Mouse (Mus musculus) layer of hippocampus, postnatal 14 days (tissue): ENCODE measurements around the gene Atg13. TPM values are rescaled to one million over a fixed set of nuclear protein-coding genes. Genes with fewer than 3 reads are reported as not detected.

Experiments used
- DNase-seq, 2 experiments: peaks; one replicate each; pipeline ENCODE4 v3.0.0; 2021 to 2022; ENCODE audit warnings: low spot score in 2 of 2, mixed read lengths in 1 of 2
- total RNA-seq, 2 experiments: library from RNA; stranded (reverse); gene quantifications; 2 replicates each; pipeline ENCODE4 v1.2.3; 2021

Gene Atg13
- total RNA-seq, 2 experiments from 2014 or later = 57.2 to 59.5 TPM

DNA sequence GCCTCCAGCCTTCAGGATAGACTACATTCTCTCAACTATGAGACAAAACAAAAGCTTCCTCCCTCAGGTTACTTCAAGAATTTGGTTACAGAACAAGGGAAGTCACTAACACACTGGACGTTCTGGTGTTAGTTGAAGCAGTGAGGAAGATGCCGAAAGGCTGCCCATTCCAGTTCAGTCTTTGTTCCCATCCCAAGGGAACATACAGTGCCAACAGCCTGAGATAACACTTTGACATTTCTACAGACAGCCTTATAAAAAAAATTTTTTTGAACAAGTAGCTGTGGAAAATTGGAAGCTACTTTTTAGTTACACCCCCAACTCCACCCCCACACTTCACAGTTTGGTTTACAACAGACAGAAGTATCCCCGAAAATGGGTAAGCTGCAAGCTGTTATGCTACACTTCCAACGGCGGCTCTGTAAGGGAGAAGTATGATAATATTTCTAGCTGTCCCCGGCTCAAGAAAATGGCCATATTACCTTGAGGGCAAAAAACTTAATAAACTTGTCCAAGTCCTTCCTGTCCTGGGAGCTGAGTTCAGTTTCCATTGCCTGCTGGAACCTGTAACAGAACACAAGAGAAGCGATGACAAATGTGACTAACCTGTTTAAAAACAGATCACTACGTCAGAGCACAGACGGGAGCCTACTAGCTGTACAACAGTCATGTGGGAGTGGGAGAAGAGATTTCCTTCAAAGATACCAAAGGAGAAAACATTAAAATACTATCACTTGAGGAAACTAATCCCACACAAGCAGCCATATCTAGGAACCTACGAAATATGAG, 14.7 kb downstream of the Atg13 start:
- DNase-seq = peak; percentile 40 to 57

- peak in 1 of 2 experiments; percentile 68 for DNase-seq
Measured at GRCm38 (mm10) chr2:91689452-91689851, 20.9 kb downstream of the Atg13 start.

DNA sequence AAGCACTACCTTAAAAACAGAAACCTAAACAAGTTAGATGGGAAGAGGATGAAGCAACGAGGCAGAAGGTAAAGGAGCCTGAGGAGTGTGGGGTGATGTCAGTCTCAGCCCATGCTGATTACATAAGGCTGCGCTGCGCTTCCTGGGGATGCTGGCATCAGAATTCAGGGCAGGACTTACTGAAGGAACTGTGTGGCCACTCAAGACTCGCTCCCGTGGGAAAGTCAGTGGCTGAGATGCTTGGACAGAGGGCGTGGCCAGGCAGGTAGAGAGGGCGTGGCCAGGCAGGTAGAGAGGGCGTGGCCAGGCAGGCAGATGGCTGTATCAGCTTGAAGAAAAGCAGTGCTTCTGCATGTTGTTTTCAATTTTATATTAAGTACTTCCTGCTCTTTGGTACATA, 26.5 kb downstream of the Atg13 start:
- no peak for DNase-seq

DNA sequence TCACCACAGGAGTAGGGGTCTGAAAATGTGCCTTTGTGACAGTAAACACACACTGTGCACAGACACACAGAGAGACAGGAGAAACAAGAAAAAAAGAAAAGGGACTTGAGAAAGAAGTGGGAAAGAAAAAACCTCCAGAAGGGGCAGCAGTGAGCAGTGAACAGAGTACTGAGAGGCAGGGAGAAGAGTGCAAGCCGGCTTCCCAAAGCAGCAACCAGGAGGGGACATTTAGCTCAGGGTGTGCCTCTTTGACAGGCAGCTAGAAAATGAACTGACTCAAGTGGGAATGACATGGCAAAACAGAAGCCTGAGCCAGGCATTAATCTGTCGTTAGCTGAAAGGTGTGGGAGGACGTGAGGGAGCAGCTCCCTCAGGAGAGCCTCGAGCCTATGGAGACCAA, 27.5 kb downstream of the Atg13 start:
- DNase-seq = peak; percentile 46 to 58

GRCm38 (mm10) chr2:91676961-91677360, 33.4 kb downstream of the Atg13 start:
- DNase-seq = no peak

DNA sequence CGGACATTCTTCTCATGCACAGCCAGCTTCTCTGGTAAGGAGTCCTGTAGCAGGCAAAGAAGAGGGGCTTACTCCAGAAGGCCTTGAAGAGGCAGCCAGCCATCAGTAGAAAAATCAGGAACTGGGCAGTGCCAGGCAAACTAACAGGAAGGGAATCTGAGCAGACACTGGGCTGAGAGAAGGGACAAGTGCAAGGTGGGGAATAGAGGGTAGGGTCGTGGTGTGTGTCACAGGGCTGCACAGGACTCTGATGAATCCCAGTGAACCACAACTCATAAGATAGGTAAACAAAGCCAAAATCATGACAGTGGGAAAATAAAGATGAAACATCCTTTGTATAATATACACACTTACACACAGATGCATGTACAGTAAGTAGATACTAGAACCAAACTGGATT, 34.0 kb downstream of the Atg13 start:
- no peak for DNase-seq

- DNase-seq = peak; percentile 43 to 50
Measured at GRCm38 (mm10) chr2:91674895-91675294, 35.5 kb downstream of the Atg13 start.

- no peak for DNase-seq
Measured at GRCm38 (mm10) chr2:91673587-91673986, 36.8 kb downstream of the Atg13 start.

GRCm38 (mm10) chr2:91670038-91670437, 40.3 kb downstream of the Atg13 start:
- no peak for DNase-seq

- DNase-seq = no peak
Measured at GRCm38 (mm10) chr2:91669326-91669725, 41.0 kb downstream of the Atg13 start.

DNA sequence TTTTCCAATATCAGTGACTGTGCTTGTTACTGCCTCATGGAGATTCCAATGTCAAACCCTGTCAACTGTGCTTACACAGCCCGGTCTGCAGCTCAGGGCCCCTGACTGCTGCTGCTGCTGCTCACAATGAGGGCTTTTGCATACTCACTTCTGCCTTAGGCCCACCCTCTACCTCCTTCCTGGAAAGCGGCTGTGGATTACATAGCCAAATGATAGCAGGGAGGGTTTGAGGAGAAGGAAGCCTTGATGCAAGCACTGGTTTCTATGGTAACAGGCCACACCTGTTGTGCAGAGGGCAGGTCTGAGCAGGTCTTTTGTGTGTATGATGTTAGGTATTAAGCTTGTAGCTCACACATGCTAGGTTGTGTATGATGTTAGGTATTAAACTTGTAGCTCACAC, 42.6 kb downstream of the Atg13 start:
- DNase-seq = no peak

GRCm38 (mm10) chr2:91666386-91666910, 43.9 kb downstream of the Atg13 start:
- no peak for DNase-seq

DNA sequence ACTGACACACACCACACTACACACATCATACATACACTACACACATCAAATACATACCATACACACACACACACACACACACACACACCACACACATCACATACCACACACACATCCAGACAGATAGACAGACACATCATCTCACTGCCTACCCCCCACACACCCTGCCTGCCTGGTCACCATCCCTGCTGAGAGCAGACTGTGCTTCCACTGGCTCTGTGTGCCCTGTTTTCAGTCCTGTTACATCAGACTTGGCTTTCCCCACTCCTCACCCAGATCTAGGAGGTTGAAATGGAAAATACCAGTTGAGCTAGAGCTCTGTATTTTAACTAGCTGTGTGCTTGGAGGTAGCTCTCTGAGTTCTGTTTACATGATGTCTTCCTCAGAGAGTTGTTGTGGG, 45.6 kb downstream of the Atg13 start:
- no peak for DNase-seq

GRCm38 (mm10) chr2:91660981-91661380, 49.4 kb downstream of the Atg13 start:
- no peak for DNase-seq

GRCm38 (mm10) chr2:91659657-91660056, 50.7 kb downstream of the Atg13 start:
- no peak for DNase-seq

- no peak for DNase-seq
Measured at GRCm38 (mm10) chr2:91656774-91657173, 53.6 kb downstream of the Atg13 start.

- DNase-seq = no peak
Measured at GRCm38 (mm10) chr2:91655827-91656226, 54.5 kb downstream of the Atg13 start.

DNA sequence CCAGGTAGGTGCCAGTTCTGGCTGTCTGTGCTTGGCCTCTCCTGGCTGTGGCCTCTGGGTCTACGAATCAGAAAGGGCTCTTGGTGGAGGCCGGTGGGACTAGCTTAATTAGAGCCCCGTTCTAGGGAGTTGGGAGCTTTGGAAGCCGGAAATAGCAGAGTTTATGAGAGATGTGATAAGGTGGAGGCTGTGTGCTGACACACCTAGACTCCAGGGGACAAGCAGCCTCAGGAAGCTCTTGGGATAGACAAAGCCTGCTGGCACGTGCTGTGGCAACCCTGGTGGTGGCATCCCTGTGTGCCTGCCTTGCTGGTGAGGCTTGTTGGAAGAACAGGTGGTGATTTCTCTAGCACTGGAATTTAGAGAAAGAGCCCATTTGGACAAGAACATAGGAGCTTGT, 55.0 kb downstream of the Atg13 start:
- DNase-seq = no peak

GRCm38 (mm10) chr2:91652863-91653262, 57.5 kb downstream of the Atg13 start:
- no peak for DNase-seq

- no peak for DNase-seq
Measured at GRCm38 (mm10) chr2:91651458-91652258, 58.7 kb downstream of the Atg13 start.

DNA sequence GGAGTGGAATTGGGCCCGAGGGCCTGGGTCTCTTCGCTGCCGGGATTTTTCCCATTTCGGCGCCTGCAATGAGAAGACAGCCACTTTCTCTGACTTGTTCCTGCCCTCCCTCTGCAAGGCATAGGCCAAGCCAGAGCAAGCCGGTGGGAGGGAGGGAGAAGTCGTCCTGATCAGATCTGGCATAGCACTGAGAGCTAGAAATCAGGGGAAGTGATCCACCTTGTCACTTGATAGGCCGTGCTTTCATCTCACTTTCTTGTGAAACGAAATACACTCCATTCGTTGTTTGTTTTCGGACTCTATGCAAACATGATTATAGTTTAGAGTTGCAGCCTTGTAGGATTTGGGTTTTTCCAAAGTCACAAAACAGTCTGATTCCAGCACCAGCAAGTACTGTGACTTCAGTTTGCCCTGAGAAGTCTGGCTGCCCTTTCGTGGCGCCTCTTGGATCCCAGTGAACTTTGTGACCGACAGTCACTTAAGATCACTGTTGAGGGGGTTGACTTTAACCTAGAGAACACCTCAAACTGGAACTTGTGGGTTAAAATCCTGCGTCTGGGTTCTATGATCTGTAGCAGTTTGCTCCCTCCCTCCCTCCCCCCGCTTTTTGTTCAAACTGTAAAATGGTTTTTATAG, 59.9 kb downstream of the Atg13 start:
- no peak for DNase-seq
